Mouse (Mus musculus) lung, embryonic 16.5 days (tissue): ENCODE measurements around the gene Nbr1. TPM values are rescaled to one million over a fixed set of nuclear protein-coding genes. Genes with fewer than 3 reads are reported as not detected.
"Not testable (repeated sequence)": the region's sequence is repeated elsewhere in the genome, so short reads cannot be mapped to it uniquely, and the experiment has no call there.

ENCODE experiments used
- ATAC-seq: fragments of 200-750 bp; cut with Nextera tagmentation; 2 replicates; pipeline ENCODE4 v1.8.0; 2017; ENCODE audit warnings: low read depth, mild to moderate bottlenecking, moderate library complexity
- H3K27ac ChIP-seq: fragments of 300-500 bp; sonication (generic); 2 replicates; pipeline ENCODE4 v1.5.1; 2014; ENCODE audit warnings: mild to moderate bottlenecking, control low read depth, low read length
- H3K27me3 ChIP-seq: fragments of 300-500 bp; sonication (generic); 2 replicates; pipeline ENCODE4 v1.6.1; 2014; ENCODE audit warnings: low read depth, low read length, mixed read lengths; ENCODE audit not compliant: control insufficient read depth, insufficient read depth
- H3K36me3 ChIP-seq: fragments of 300-500 bp; sonication (generic); 2 replicates; pipeline ENCODE4 v1.6.1; 2014; ENCODE audit warnings: low read length; ENCODE audit not compliant: control insufficient read depth, insufficient read depth
- H3K4me1 ChIP-seq: fragments of 300-500 bp; sonication (generic); replicated peaks from 2 replicates; pipeline ENCODE4 v1.6.1; 2014; ENCODE audit warnings: low read length, mixed read lengths; ENCODE audit not compliant: control insufficient read depth, insufficient read depth
- H3K4me2 ChIP-seq: fragments of 300-500 bp; sonication (generic); 2 replicates; pipeline ENCODE4 v1.6.1; 2014; ENCODE audit warnings: low read depth, low read length, control low read depth
- H3K4me3 ChIP-seq: fragments of 300-500 bp; sonication (generic); 2 replicates; pipeline ENCODE4 v1.5.1; 2014; ENCODE audit warnings: mild to moderate bottlenecking, low read length, control low read depth
- H3K9ac ChIP-seq: fragments of 300-500 bp; sonication (generic); 2 replicates; pipeline ENCODE4 v1.6.1; 2014; ENCODE audit warnings: low read length, control low read depth
- H3K9me3 ChIP-seq: fragments of 300-500 bp; sonication (generic); 2 replicates; pipeline ENCODE4 v1.6.1; 2016; ENCODE audit warnings: low read length; ENCODE audit not compliant: control insufficient read depth
- WGBS: fragments of 180-500 bp; shearing (Covaris S2); extraction: QIAGEN DNeasy Blood & Tissue Kit; methylation state at CpG from one replicate; pipeline ENCODE4 v1.1.7; 2014; 5-methylcytosine and 5-hydroxymethylcytosine counted together
- polyA plus RNA-seq: library from polyadenylated mRNA; unstranded; fragments of >200 nt; fragmentation: Nextera tagmentation; extraction: Ambion mirVana; gene quantifications from 2 replicates; pipeline ENCODE4 v1.2.1, GENCODE M21; 2015

Nbr1 gene
- polyA plus RNA-seq, 1 experiment from 2014 or later: 77.7 TPM

DNA sequence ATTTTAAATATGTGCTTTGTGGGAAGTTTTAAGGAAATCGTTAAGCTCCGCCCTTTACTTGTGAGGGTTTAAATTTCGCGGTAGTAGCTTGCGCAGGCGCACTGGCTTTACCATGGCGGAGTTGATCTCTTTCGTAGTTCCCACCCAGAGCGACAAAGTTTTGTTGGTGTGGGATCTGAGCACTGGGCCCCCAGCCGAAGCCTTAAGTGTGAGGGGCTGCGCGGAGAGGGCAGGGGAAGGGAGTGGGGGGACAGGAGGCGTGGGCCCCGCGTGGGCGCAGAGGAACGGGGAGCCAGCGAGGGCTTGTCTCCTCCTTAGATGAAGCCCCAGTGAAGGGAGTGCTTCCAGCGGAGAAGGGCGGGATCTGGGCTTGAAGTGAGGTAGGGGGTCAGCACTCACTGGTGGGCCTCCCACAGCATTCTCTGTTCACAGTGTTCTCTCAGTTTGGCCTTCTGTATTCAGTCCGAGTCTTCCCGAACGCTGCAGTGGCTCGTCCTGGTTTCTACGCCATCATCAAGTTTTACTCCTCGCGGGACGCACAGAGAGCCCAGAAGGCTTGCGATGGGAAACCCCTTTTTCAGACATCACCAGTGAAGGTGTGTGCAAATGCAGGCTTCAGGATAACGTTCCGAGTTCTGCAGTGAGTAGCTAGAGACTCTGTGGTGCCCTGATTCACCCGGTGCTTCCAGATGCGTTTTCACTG, 76.1 kb downstream of the Nbr1 start:
- Histone ChIP-seq H3K36me3 (no peaks in the 10 kb centered on the region), H3K27ac (peak overlapping the region; percentile 100), H3K27me3 (no peaks in the 10 kb centered on the region), H3K9ac (peak overlapping the region; percentile 83), H3K4me3 (peak overlapping the region; percentile 69), H3K4me2 (peak overlapping the region; percentile 79), H3K9me3 (no peaks in the 10 kb centered on the region), H3K4me1 (peaks cover 2% of the 10 kb centered on the region; the same call in 1 of the 2 replicates)
- WGBS: under 1% methylated on average over 33 of the region's 33 CpGs
- ATAC-seq: peak; percentile 57

DNA sequence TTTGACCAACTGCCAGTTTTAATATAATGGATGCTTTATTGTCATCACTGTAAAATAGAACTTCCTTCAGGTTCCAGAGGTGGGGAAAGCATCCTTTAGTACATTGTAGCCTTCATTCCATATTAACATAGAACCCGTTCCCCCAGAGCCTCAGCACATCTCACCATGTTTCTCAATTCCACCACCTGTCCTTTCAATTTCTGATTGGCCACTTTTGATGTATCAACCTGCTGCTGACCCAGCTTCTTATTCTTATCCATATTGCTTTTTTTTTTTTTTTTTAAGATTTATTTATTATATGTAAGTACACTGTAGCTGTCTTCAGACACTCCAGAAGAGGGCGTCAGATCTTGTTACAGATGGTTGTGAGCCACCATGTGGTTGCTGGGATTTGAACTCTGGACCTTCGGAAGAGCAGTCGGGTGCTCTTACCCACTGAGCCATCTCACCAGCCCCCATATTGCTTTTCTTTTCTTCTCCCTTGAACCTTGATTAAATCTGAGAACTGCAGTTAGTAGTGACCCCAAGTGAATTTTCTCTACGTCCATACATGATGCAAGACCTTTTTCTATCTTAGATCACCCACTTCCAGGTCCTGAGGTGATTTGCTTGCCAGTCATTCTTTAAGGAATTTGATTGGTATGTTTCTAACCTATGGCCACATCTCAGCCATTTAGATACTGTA, 76.9 kb downstream of the Nbr1 start:
- not testable (repeated sequence) for H3K4me1 ChIP-seq, H3K27ac ChIP-seq, H3K9ac ChIP-seq, H3K9me3 ChIP-seq, H3K27me3 ChIP-seq, H3K36me3 ChIP-seq, ATAC-seq
- H3K4me2 ChIP-seq: peak overlapping the region; percentile 79
- 63% methylated on average over 4 of the region's 5 CpGs for WGBS
- H3K4me3 ChIP-seq: peak overlapping the region; percentile 69

Other genes starting within 250 kb of the Nbr1 start
- gene Becn1, start 249.9 kb upstream of the Nbr1 start, polyA plus RNA-seq: 136 and 151 TPM in 2 replicates
- gene Psme3, start 235.9 kb upstream of the Nbr1 start, polyA plus RNA-seq: 94.0 and 101 TPM in 2 replicates
- 0.92 and 1.2 TPM in 2 replicates for gene Aoc2, start 227.1 kb upstream of the Nbr1 start, polyA plus RNA-seq
- gene Aoc3, start 221.5 kb upstream of the Nbr1 start, polyA plus RNA-seq: 1.9 and 2.2 TPM in 2 replicates
- gene G6pc, start 184.6 kb upstream of the Nbr1 start, polyA plus RNA-seq: not detected in 2 replicates
- 63.9 and 67.2 TPM in 2 replicates for gene Aarsd1, start 134.5 kb upstream of the Nbr1 start, polyA plus RNA-seq
- 7.5 and 10.1 TPM in 2 replicates for gene Gm27029, start 127.4 kb upstream of the Nbr1 start, polyA plus RNA-seq
- gene Rundc1, start 127.1 kb upstream of the Nbr1 start, polyA plus RNA-seq: 19.9 and 21.0 TPM in 2 replicates
- gene Ptges3l, start 126.8 kb upstream of the Nbr1 start, polyA plus RNA-seq: 12.5 and 13.9 TPM in 2 replicates
- gene Rpl27, start 109.9 kb upstream of the Nbr1 start, polyA plus RNA-seq: 273 and 291 TPM in 2 replicates
- 27.3 and 29.1 TPM in 2 replicates for gene Ifi35, start 103.7 kb upstream of the Nbr1 start, polyA plus RNA-seq
- 6.7 and 7.6 TPM in 2 replicates for gene Rnd2, start 87.2 kb upstream of the Nbr1 start, polyA plus RNA-seq
- gene Vat1, start 85.9 kb upstream of the Nbr1 start, polyA plus RNA-seq: 50.2 and 52.0 TPM in 2 replicates
- 13.2 and 14.1 TPM in 2 replicates for gene Brca1, start 194 bp upstream of the Nbr1 start, polyA plus RNA-seq
- 4.7 and 7.1 TPM in 2 replicates for gene Tmem106a, start 30.1 kb downstream of the Nbr1 start, polyA plus RNA-seq
- not detected in 2 replicates for gene Gm11634, start 47.1 kb downstream of the Nbr1 start, polyA plus RNA-seq
- 52.0 and 52.1 TPM in 2 replicates for gene Rdm1, start 75.0 kb downstream of the Nbr1 start, polyA plus RNA-seq
- 6.8 and 7.4 TPM in 2 replicates for gene Arl4d, start 113.4 kb downstream of the Nbr1 start, polyA plus RNA-seq
- 26.2 and 32.1 TPM in 2 replicates for gene Dhx8, start 180.8 kb downstream of the Nbr1 start, polyA plus RNA-seq
- 10.3 and 13.4 TPM in 2 replicates for gene Etv4, start 233.2 kb downstream of the Nbr1 start, polyA plus RNA-seq